Mouse (Mus musculus) kidney, postnatal 10 days (tissue): ENCODE measurements around the gene Ldlr.
"Not testable (repeated sequence)": the region's sequence is repeated elsewhere in the genome, so short reads cannot be mapped to it uniquely, and the experiment has no call there.

ENCODE experiments used
- DNase-seq: peaks from one replicate; pipeline ENCODE4 v3.0.0; 2021; ENCODE audit warnings: mixed read lengths

Ldlr gene

DNA sequence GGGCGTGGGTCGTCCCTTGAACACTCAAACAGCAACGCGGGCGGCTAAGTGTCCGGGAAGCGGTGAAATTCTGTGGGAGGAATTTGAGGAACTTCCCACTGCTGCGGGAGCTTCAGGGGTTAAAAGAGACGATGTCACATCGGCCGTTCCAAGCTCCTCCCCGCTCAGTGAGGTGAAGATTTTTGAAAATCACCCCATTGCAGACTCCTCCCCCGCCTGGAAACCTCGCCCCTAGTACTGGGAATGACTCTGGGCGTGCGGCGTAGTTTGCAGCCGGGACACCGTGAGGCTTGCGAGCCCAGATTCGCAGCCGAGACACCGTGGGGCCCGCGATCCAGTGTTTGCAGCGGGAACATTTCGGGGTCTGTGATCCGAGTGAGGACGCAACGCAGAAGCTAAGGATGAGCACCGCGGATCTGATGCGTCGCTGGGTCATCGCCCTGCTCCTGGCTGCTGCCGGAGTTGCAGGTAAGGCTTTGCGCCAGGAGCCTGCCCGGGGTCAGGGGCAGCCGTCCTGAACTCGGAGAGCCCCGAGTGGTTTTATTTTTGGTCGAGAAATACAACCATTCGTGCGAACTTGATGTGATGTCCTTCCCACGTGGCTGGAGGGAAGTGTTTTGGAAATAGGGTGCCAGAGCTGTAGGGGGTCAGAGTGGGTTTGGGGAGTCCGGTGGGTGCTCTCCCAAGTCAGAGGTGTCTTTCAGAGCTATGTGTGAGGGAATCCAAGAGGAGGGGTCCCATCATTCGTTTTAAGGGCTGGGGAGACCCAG is at the start of gene Ldlr:
Gene Ldlr (plus strand): TSS at position 107 of the 770 bp plus-strand sequence.
- DNase-seq: peak; percentile 90

DNA sequence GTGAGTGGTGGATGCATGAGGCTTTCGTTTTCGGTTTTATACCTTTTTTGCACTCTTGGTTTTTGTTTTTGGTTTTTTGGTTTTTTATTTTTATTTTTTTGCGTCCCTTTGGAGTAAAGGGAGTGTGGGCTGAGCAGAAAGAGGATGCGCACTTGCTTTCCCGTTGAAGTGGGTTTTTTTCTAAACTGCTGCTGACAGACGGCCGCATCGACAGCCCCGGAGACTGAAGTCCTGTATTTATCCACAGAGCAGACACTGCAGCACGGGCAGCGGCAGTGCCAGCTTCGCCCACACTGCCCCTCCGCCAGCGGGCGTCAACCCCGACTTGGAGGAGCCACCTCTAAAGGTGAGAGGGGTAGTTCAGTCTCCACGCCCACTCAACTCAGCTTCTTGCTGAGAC is 45.6 kb upstream of the Ldlr start:
- no peak for DNase-seq

DNA sequence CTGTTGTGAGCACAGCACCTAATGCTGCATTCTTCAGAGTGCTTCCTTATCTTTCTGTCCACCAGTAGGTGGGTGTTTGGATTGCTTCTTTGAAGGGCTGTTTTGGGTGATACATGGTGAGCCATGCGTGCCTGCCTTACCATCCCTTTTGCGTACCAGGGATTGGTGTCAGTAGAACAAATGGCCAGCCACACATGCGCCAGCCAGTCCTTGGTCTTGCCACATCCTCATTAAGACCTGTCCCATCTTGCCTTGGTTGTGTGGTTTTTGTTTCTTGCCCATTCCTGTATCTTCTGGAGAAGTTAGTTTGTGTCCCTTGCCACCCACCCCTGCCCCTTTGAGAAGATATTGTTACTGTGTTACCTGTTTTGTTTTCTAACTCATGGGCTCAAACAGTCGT is 42.8 kb upstream of the Ldlr start:
- no peak for DNase-seq

DNA sequence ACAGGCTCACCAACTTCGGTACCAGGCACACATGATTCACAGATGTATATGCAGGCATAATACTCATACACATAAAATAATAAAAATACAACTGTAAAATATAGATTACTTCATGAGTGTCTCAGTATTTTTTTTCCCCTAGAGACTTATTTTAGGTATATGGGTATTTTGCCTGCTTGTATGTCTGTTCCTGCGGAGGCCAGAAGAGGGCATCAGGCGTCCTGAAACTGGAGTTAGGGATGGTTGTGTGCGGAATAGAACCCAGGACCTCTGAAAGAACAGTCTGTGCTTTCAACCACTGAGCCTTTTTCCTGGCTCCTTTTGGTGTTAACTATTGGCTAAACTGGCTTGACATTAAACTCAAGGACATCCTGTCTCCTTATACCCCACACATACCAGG is 40.5 kb upstream of the Ldlr start:
- no peak for DNase-seq

DNA sequence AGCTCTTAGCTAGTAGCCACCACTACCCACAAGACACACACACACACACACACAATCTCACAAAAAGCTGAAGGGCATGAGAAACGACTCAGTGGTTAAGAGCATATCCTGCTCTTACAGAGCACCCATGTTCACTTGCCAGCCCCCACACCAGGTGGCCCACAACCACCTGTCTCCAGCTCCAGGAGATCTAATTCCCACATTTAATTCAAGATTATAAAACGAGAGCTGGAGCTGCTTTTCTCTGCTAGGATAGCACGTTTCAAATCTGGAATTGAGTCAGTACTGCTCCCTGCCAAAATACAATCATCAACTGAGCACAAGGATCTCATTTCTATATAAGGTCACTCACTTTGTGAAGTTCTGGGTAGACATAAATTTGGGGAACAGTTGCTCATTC is 39.4 kb upstream of the Ldlr start:
- no peak for DNase-seq

DNA sequence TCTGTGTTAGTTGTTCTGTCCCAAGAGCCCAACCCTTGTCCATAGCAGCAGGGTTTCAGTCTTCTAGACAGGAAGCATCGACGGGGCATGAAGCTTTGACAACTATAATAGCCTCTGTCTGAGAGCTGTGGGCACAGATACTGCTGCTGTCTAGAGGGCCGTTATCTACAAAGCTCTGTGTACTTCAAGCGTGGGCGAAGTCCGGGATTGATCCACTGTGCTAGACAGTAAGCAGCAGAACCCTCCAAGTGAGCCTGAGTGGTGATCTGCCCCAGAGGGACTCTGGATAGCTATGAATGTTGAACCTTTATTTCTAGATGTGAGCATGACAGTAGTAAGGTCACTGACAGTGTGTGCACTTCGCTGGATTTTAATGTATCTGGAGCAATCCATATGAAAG is 34.7 kb upstream of the Ldlr start:
- no peak for DNase-seq

DNA sequence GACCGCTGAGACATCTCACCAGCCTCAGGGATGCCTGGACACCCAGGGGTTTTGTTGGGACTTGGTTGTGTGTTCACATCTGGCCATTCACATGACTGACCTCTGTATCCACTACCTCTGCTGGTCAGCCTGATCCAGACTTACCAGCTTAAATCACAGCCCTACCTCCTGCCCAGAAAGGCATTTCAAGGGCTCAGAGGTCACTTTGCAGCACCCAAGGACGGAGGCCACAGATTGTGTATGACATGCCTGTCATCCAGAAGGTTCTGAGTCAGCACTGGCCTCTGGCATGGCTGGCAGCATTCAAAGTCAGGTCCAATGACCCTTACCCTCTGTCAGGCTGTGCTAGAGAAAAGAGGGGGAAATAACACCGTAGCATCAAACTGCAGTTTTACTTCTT is 33.3 kb upstream of the Ldlr start:
- peak; percentile 36 for DNase-seq

DNA sequence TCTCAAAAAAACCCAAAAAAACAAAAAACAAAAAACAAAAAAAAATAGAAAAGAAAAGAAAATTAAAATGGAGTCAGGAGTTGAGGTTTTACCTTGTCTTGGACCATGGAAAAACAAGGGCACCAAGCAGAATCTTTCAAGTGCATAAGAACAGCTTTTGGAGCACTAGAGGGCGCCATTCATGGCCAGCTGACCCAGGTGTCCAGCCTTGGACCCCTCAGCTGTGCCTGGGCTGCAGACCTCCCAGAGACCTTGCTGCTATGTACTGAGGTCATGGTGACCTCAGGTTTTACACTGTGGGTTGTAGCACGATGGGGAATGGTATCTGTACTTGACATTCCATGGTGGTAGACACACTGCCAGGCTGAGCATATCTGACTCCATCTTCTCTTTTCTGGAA is 31.4 kb upstream of the Ldlr start:
- peak; percentile 67 for DNase-seq

DNA sequence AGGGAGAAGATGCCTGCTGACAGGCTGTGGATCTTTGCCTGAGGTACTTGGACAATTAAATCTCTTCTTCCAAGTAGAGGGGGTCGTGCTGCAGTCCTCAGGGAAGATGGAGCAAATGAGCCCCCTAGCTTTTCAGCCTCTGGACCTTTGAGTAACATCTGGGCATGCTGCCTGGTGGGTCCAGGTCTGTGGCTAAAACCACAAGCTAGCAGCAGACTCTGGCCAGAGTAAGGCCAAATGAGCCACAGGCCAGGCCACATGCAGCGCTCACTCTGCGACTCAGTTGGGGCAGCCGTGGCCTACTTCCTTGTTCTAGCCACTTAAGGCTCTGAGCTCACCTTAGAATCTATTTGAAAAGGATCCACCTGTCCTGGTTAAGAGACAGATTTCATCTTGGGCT is 30.8 kb upstream of the Ldlr start:
- DNase-seq: no peak

DNA sequence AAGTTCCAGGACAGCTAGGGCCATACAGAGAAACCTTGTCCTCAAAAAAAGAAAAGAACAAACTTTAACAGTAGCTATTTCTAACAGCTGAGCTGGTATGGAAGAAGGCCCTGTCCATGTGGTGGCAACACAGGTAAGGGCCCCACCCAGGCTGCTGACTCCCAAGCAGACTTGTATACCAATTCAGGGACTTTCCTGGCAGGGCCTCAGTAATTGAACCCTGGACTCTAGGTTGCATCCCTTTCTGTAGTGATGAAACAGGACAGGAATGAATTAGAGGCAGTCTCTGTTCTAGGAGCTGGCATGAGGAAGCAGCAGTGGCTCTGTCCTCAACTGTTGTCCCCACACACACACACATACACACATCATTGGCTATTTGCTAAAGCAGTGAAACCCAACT is 29.2 kb upstream of the Ldlr start:
- DNase-seq: no peak

DNA sequence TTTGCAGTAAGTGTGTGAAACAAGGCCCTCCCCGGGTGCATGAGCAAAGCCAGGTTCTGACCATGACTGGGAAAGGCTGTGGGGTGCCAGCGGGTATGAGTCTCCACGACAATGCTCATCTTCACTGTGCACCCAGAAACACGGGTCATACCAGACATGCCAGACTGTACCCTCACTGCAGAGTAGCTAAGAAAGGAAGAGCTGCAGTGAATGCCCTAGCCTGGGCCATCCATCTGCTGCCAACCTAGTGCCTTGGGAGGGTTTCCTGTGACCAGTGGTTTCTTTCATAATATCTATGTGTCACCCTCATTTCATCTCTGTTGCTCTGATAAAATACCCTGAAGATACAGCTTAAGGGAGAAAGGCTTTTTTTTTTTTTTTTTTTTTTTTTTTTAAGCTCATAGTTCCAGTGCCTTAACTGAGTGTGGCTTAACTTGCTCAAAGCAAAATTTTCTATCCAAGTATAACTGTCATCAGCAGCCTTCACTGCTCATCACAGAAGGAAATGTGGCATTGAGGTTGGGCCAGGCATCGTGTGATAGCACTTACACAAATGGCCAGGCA is 28.0 kb upstream of the Ldlr start:
- no peak for DNase-seq

DNA sequence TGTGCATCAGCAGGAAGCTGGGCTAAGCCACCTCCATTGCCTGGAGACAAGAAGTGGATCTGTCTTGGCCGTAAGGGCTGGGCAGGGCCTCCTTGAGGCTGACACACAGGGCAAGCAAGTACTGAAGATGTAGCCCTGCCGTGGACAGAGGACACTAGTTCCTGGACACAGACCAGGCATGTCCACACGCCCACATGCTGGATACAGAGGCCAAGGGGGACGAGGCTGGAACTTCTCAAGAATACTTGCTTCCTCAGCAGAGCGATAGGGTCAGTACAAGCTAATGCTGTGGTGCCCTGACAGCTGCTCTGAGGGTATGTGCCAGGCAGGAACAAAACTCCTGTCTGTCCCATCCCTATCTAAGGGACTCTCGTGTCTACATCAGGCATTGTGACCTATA is 26.2 kb upstream of the Ldlr start:
- DNase-seq: no peak

DNA sequence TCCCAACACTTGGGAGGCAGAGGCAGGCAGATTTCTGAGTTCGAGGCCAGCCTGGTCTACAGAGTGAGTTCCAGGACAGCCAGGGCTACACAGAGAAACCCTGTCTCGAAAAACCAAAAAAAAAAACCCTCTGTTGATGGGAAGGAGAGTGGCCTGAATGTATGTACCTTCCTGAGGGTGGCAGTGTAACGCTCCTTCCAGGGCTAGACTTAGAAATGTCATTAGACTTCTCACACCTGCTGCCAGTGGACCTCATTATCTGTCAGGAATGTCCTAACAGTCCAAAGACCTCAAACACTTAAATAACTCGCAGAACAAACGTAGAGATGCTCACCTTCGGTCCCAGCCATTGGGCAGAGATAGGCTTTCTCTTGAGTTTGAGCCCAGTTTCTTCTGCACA is 24.0 kb upstream of the Ldlr start:
- not testable (repeated sequence) for DNase-seq

DNA sequence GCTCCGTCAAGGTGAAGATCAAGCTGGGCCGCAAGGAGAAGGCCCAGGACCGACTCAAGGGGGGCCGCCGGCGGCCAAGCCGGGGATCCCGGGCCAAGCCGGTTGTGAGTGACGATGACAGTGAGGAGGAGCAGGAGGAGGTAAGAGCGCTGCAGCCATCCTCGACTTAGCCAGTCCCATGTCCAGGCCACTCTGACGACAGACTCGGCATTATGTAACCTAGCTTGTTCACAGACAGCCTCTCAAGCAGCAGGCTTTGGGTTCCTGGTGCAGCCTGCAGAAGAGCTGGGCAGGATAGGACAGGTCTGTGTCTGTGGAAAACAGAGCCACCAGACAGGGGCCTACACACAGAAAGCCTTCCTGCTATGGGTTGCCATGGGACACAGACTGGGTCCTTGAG is 22.2 kb upstream of the Ldlr start:
- DNase-seq: no peak

DNA sequence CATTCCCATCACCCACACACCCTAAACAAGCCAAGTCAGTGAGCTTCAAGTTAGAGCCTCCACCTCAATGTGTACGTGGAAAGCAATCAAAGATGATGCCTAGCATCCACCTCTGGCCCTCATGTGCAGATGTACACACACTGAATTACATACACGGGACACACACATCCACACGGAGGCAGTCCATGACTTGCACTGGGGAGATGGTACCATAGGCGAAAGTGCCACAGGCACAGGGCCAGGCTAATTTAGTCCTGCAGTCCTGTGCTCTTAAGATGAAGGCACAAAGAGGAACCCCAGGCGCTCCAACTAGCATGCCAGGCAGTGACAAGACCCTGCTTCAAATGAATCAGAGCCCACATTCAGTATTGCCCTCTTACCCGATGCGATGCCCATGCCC is 19.8 kb upstream of the Ldlr start:
- DNase-seq: no peak

DNA sequence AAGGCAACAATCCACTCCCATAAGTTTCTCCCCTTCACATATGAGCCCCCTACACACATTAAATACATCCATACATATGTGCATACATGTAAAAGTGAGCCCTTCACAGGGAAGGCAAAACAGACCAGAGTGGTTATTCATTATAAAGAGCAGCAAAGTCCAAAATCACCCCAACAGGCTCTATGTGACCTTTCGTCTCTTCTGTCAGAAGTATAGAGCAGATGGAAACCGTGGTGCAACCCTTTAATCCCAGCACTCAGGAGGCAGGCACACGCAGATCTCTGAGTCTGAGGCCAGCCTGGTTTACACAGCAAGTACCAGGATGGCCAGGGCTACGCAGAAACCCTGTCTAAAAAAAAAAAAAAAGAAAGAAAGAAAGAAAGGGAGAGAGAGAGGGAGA is 17.2 kb upstream of the Ldlr start:
- no peak for DNase-seq

DNA sequence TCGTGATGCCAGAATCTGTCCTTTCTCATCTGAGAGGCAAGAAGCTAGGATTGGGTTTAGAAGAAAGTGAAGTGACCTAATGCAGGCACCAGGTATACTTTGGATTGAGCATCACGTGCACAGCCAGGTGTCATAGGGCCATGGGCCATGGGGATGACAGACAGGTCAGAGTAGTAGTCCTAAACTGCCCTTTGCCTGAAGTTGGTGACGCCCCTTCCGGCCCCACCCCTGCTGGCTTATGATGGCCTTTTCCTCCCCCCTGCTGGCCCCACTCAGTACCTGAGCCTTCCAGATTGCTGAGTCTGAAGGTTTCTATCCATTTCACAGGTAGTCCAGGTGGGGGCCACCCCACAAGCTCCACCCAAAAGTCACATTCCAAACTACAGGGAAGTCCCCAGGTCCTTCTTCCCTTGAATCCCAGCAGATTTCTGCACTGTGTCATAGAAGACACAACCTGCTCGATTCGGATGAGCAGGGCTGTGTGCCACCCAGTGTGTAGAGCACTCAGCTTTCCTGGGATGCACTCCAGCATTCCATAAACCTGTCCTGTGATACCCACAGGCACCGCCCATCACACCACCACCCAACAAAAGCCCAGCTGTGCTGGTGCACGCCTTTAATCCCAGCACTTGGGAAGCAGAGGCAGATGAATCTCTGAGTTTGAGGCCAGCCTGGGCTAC is 16.6 kb upstream of the Ldlr start:
- DNase-seq: no peak

DNA sequence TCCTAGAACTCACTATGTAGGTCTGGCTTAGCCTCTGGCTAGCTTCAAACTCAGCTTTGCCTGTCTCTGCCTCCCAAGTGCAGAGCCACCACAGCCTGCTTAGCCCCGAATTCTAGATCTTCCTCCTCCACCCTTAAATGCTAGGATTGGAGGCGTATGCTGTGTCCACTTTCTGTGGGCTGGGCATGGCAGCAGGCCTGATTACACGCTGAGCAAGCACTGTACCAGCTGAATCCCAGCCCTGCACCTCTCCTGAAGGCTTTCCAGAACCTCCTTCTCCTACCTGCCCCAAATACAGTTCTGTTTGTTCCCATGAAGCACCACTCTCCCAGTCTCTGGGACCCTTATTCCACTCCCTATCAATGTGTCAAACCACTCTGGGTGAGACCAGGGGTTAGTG is 13.9 kb upstream of the Ldlr start:
- DNase-seq: no peak

DNA sequence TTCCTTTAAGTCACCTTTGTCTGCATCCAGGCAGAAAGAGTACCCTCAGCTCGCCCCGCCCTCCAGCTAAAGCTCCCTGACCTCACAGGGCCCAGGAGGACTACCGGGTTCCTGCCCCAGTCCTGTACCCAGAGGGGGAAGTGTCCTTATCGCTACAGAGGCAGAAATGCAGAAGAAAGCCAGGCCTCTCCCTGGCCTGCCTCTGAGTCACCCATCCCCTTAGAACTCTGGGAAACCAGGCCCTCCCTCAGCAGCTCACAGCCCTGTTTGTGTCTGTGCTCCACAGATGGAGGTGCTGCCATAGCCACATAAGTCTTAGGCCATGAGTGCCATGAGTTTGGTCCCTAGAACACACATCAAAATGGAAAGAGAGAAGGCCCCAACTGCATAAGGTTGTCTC is 8.0 kb upstream of the Ldlr start:
- no peak for DNase-seq

DNA sequence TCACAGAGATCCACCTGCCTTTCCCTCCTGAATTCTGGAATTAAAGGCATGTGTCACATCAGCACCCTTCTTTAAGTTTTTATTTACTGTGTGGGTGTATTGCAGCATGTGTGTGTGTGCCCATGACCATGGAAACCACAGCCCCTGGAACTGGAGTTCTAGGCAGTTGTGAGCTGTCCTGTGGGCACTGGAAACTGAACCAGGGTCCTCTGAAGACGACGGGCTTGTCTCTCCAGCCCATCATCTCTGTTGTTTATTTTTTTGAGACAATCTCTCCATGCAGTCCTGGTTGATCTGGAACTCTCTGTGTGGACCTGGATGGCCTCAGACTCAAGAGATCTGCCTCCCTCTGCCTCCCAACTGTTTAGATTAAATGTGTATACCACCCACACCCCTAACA is 6.3 kb upstream of the Ldlr start:
- no peak for DNase-seq

DNA sequence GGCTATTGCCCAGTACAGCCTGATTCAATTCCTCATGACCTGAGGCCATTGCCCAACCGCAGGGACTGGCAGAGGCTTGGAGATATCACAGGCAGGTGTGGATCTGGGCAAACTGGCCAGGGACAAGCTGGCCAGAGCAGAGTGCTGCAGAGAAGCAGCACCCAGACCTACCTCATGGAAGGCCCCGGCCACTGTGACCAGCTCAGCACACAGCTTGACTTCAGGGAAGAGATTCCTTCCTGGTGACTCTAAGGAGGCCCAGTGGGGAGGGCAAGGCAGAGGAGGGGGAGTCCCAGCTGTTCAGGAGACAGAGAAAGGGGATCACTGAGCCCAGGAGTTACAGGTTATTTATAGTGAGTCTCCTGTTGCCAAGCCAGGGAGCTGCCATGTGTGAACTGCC is 2.2 kb upstream of the Ldlr start:
- DNase-seq: no peak

DNA sequence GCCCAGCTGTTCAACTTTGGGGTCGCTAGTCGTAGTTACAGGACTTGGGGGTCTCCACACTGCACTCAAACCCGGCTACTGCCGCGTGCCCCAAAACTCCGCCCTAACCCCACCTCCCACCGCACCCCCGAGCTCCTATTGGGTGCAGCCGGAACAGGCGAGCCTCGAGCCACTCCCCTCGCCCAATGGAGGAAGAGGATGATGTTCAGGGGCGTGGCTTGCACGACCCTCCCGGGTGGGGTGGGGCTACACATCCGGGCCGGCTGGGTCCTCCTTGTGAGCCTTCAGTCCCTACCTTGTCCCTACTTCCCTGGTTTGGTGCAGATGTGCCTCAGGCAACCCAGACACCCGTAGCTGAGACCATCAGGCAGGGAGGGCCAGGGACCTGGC is 859 bp downstream of the Ldlr start:
- peak; percentile 95 for DNase-seq

DNA sequence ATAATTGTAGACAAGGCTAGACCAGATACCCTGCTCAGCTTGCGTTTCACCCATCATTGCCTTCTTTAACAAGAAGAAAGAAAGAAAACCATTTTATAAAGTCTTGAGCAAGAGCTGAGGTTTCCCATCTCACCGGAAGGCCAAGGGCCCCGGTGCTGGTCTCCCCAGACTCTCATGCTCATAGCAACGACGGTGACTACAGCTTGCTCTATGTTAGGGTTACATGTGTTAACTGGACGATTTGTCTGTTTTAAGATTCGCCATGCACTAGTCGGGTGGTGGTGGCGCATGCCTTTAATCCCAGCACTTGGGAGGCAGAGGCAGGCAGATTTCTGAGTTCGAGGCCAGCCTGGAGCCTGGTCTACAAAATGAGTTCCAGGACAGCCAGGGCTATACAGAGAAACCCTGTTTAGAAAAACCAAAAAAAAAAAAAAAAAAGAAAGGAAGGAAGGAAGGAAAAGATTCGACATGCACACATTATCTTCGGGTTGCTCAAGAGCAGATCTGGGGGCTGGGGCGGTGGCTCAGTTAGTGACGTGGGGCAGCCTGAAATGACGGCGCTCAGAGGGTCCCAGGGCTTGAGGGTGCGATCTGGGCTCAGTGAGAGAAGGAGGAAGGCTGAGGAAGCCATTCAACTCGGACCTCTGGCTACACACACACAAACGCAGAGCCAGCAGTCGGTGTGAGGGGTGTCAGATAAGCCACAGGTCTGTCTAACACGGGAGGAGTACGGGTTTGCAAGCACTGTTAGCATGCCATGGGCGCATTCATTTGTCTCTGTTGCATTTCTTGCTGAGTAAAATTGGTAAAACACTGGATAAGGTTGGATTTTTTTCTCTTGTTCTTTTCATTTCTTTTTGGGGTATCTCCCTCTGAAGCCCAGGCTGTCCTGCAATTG is 2.2 kb downstream of the Ldlr start:
- DNase-seq: no peak
